Mouse (Mus musculus): Measurements from ENCODE around the gene Ttll10. TPM values are rescaled to one million over a fixed set of nuclear protein-coding genes. Genes with fewer than 3 reads are reported as not detected.

The Ttll10 gene
- polyA plus RNA-seq, 1 experiment from 2014 or later: 0.31 TPM

DNA sequence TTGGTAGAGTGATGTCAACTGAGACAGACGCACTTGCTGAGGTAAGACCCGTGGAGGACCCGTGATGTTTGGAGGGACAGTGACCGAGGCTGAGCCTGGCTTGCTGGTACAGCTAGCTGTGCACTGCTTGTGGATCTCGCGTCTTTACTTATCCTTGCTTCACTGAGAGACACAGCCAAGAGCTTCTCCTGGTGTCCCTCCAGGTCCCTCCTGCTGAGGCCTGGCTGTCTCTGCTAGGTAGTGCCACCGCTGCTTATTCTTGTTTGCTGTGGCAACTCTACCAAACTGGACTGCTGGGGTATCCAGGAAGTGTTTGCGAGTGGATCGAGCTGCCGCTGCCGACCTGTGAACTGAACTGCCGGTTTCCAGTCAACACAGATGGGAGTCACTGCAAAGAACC is 39.4 kb downstream of the Ttll10 start:
- Histone ChIP-seq H3K9me3 (ENCODE audit: low read length) (no peaks in the 10 kb centered on the region), H3K27me3 (ENCODE audit: insufficient read depth, low read length) (no peaks in the 10 kb centered on the region), H3K4me1 (ENCODE audit: insufficient read depth) (no peaks in the 10 kb centered on the region), H3K9ac (replicated peaks) (no peak overlapping the region), H3K27ac (ENCODE audit: low read depth) (no peak overlapping the region), H3K4me3 (ENCODE audit: low read depth, low read length) (no peak overlapping the region), H3K4me2 (ENCODE audit: low read depth, low read length) (no peak overlapping the region), H3K36me3 (replicated peaks; ENCODE audit: insufficient read depth, low read length) (0 out of 2 replicates have a peak, but pooled peaks cover 3% of the 10 kb centered on the region)
- WGBS (ENCODE audit: insufficient replicate concordance): 86% methylated on average over 12 of the region's 12 CpGs
- ATAC-seq (no peak), DNase-seq (no peak)
- no peak for TF ChIP-seq CTCF (IDR thresholded peaks at IDR 0.05; ENCODE audit: low read depth)
- no peak for TF ChIP-seq EP300 (IDR thresholded peaks at IDR 0.05; ENCODE audit: low read depth)

DNA sequence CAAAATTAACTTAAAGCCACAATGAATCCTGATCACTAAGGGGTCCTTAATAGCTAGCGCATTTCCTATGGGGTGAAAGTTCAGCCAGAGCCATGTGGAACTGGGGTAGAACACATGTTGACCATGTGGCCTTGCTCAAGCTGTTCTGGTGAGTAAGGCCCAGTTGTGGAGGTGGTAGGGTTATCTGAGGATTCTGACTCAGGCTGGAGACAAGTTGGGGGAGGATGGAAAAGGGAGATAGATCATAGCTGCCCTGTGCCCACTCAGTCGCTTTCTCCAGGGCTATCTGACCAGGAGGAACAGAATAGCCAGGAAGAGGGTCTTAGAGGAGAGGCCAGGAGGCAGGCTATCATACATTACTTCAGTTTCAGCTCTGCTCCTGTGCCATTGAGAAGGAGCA is 44.8 kb downstream of the Ttll10 start:
- DNase-seq (no peak), ATAC-seq (peak; percentile 33; the same call in 1 of the 2 replicates)
- Histone ChIP-seq H3K27ac (ENCODE audit: low read depth) (no peak overlapping the region), H3K4me1 (ENCODE audit: insufficient read depth) (no peaks in the 10 kb centered on the region), H3K4me2 (ENCODE audit: low read depth, low read length) (no peak overlapping the region), H3K27me3 (ENCODE audit: insufficient read depth, low read length) (no peaks in the 10 kb centered on the region), H3K4me3 (ENCODE audit: low read depth, low read length) (no peak overlapping the region), H3K36me3 (replicated peaks; ENCODE audit: insufficient read depth, low read length) (peaks cover 38% of the 10 kb centered on the region), H3K9me3 (ENCODE audit: low read length) (no peaks in the 10 kb centered on the region), H3K9ac (replicated peaks) (no peak overlapping the region)
- 71% methylated on average over 2 of the region's 2 CpGs for whole genome bisulfite sequencing (ENCODE audit: insufficient replicate concordance)
- TF ChIP-seq CTCF (IDR thresholded peaks at IDR 0.05; ENCODE audit: low read depth) (no peak), EP300 (IDR thresholded peaks at IDR 0.05; ENCODE audit: low read depth) (no peak)

DNA sequence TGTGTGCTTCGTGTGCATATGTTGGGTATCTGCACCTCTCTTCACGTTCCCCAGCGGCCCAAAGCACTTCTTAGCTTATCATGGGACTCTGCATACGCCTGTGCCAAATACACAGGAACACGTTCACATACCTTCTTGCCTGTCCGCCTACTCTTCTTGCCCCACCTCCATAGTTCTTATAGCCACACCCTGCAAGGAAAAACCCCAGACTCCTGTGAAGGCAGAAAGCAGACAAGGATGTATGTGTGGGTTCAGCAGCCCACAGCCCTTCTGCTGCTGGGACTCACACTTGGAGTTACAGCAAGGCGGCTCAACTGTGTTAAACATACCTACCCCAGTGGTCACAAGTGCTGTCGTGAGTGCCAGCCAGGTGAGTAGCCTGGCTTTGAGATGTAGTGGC is 45.6 kb downstream of the Ttll10 start, which contains the start of gene Tnfrsf4:
Tnfrsf4 (plus strand) TSS at position 207 of the 400 bp plus-strand sequence.
- Histone ChIP-seq H3K36me3 (replicated peaks; ENCODE audit: insufficient read depth, low read length) (peaks cover 46% of the 10 kb centered on the region), H3K9ac (replicated peaks) (no peak within 1 kb of the TSS), H3K4me2 (ENCODE audit: low read depth, low read length) (no peak within 1 kb of the TSS), H3K27me3 (ENCODE audit: insufficient read depth, low read length) (no peaks in the 10 kb centered on the region), H3K9me3 (ENCODE audit: low read length) (no peaks in the 10 kb centered on the region), H3K27ac (ENCODE audit: low read depth) (no peak within 1 kb of the TSS), H3K4me1 (ENCODE audit: insufficient read depth) (no peaks in the 10 kb centered on the region), H3K4me3 (ENCODE audit: low read depth, low read length) (no peak within 1 kb of the TSS)
- ATAC-seq (no peak), DNase-seq (no peak)
- no peak for TF ChIP-seq EP300 (IDR thresholded peaks at IDR 0.05; ENCODE audit: low read depth)
- no peak for TF ChIP-seq CTCF (IDR thresholded peaks at IDR 0.05; ENCODE audit: low read depth)
- 79% methylated on average over 8 of the region's 8 CpGs for WGBS (ENCODE audit: insufficient replicate concordance)

- H3K9me3 ChIP-seq (ENCODE audit: low read length): no peaks in the 10 kb centered on the region
- ATAC-seq: no peak
- no peak overlapping the region for H3K27ac ChIP-seq (ENCODE audit: low read depth)
- H3K4me1 ChIP-seq (ENCODE audit: insufficient read depth): no peaks in the 10 kb centered on the region
- H3K36me3 ChIP-seq (replicated peaks; ENCODE audit: insufficient read depth, low read length): peaks cover 85% of the 10 kb centered on the region
- H3K4me3 ChIP-seq (ENCODE audit: low read depth, low read length): no peak overlapping the region
- H3K9ac ChIP-seq (replicated peaks): no peak overlapping the region
- TF ChIP-seq EP300 (IDR thresholded peaks at IDR 0.05; ENCODE audit: low read depth): no peak
- TF ChIP-seq CTCF (IDR thresholded peaks at IDR 0.05; ENCODE audit: low read depth): no peak
- no peak for DNase-seq
- no peak overlapping the region for H3K4me2 ChIP-seq (ENCODE audit: low read depth, low read length)
- no peaks in the 10 kb centered on the region for H3K27me3 ChIP-seq (ENCODE audit: insufficient read depth, low read length)
- whole genome bisulfite sequencing (ENCODE audit: insufficient replicate concordance): 89% methylated on average over 4 of the region's 4 CpGs
Measured at GRCm38 (mm10) chr4:156008369-156008768, 50.8 kb downstream of the Ttll10 start.

- H3K9ac ChIP-seq (replicated peaks): no peak overlapping the region
- no peaks in the 10 kb centered on the region for H3K27me3 ChIP-seq (ENCODE audit: insufficient read depth, low read length)
- H3K9me3 ChIP-seq (ENCODE audit: low read length): no peaks in the 10 kb centered on the region
- no peak for TF ChIP-seq EP300 (IDR thresholded peaks at IDR 0.05; ENCODE audit: low read depth)
- no peak for TF ChIP-seq CTCF (IDR thresholded peaks at IDR 0.05; ENCODE audit: low read depth)
- no peak overlapping the region for H3K4me2 ChIP-seq (ENCODE audit: low read depth, low read length)
- no peak overlapping the region for H3K4me3 ChIP-seq (ENCODE audit: low read depth, low read length)
- peaks cover 82% of the 10 kb centered on the region for H3K36me3 ChIP-seq (replicated peaks; ENCODE audit: insufficient read depth, low read length)
- WGBS (ENCODE audit: insufficient replicate concordance): 88% methylated on average over 3 of the region's 3 CpGs
- no peak for ATAC-seq
- no peak overlapping the region for H3K27ac ChIP-seq (ENCODE audit: low read depth)
- no peaks in the 10 kb centered on the region for H3K4me1 ChIP-seq (ENCODE audit: insufficient read depth)
- DNase-seq: no peak
Measured at GRCm38 (mm10) chr4:156004109-156004508, 55.1 kb downstream of the Ttll10 start.

DNA sequence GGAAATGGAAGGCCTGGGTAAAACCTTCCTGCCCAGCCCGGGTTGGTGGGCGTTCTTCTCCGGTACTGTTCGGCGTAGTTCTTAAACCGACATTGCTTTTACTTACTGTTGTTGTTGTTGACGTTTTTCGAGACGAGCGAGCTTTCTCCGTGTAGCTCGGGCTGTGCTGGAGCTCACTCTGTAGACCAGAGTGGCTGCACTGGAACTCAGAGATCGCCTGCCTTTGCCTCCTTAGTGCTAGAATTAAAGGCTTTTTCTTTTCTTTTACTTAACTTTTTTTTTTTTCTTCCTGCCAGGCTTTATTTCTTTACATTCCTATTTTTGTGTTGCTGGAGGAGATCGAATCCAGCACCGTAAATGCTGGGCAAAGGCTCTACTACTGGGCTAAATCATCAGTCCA is 65.6 kb downstream of the Ttll10 start:
- Histone ChIP-seq H3K4me3 (ENCODE audit: low read depth, low read length) (peak overlapping the region; percentile 99), H3K4me2 (ENCODE audit: low read depth, low read length) (peak overlapping the region; percentile 78), H3K9ac (replicated peaks) (peak overlapping the region; percentile 97), H3K9me3 (ENCODE audit: low read length) (no peaks in the 10 kb centered on the region), H3K36me3 (replicated peaks; ENCODE audit: insufficient read depth, low read length) (peaks cover 21% of the 10 kb centered on the region), H3K27me3 (ENCODE audit: insufficient read depth, low read length) (no peaks in the 10 kb centered on the region), H3K27ac (ENCODE audit: low read depth) (peak overlapping the region; percentile 93), H3K4me1 (ENCODE audit: insufficient read depth) (peaks cover 31% of the 10 kb centered on the region)
- ATAC-seq (no peak), DNase-seq (no peak)
- TF ChIP-seq CTCF (IDR thresholded peaks at IDR 0.05; ENCODE audit: low read depth) (no peak), EP300 (IDR thresholded peaks at IDR 0.05; ENCODE audit: low read depth) (no peak)
- WGBS (ENCODE audit: insufficient replicate concordance): 5% methylated on average over 15 of the region's 15 CpGs

Measured in liver, postnatal 0 days (tissue).